Mouse (Mus musculus): ENCODE measurements around the gene Sh3bp5.

The Sh3bp5 gene

GRCm38 (mm10) chr14:31410123-31410724 lies 25.7 kb downstream of the Sh3bp5 start:
- no peak for DNase-seq (ENCODE audit: low read depth)

GRCm38 (mm10) chr14:31408666-31409065 lies 27.2 kb downstream of the Sh3bp5 start:
- no peak for DNase-seq (ENCODE audit: low read depth)

- DNase-seq (ENCODE audit: low read depth): no peak
Observed at GRCm38 (mm10) chr14:31407911-31408604, 27.8 kb downstream of the Sh3bp5 start.

GRCm38 (mm10) chr14:31407208-31407607 lies 28.7 kb downstream of the Sh3bp5 start:
- DNase-seq (ENCODE audit: low read depth): no peak

GRCm38 (mm10) chr14:31406154-31406810 lies 29.6 kb downstream of the Sh3bp5 start:
- no peak for DNase-seq (ENCODE audit: low read depth)

GRCm38 (mm10) chr14:31405652-31406051 lies 30.2 kb downstream of the Sh3bp5 start:
- no peak for DNase-seq (ENCODE audit: low read depth)

GRCm38 (mm10) chr14:31404663-31405062 lies 31.2 kb downstream of the Sh3bp5 start:
- DNase-seq (ENCODE audit: low read depth): no peak

GRCm38 (mm10) chr14:31403995-31404394 lies 31.9 kb downstream of the Sh3bp5 start:
- DNase-seq (ENCODE audit: low read depth): no peak

GRCm38 (mm10) chr14:31403556-31403955 lies 32.3 kb downstream of the Sh3bp5 start:
- no peak for DNase-seq (ENCODE audit: low read depth)

- DNase-seq (ENCODE audit: low read depth): no peak
Observed at GRCm38 (mm10) chr14:31402693-31403092, 33.2 kb downstream of the Sh3bp5 start.

GRCm38 (mm10) chr14:31401918-31402427 lies 33.9 kb downstream of the Sh3bp5 start:
- no peak for DNase-seq (ENCODE audit: low read depth)

GRCm38 (mm10) chr14:31400896-31401295 lies 35.0 kb downstream of the Sh3bp5 start:
- no peak for DNase-seq (ENCODE audit: low read depth)

GRCm38 (mm10) chr14:31400246-31400645 lies 35.6 kb downstream of the Sh3bp5 start:
- DNase-seq (ENCODE audit: low read depth): no peak

GRCm38 (mm10) chr14:31399271-31399670 lies 36.6 kb downstream of the Sh3bp5 start:
- DNase-seq (ENCODE audit: low read depth): no peak

GRCm38 (mm10) chr14:31398819-31399218 lies 37.1 kb downstream of the Sh3bp5 start:
- no peak for DNase-seq (ENCODE audit: low read depth)

- DNase-seq (ENCODE audit: low read depth): no peak
Observed at GRCm38 (mm10) chr14:31397791-31398595, 37.9 kb downstream of the Sh3bp5 start.

GRCm38 (mm10) chr14:31397353-31397752 lies 38.5 kb downstream of the Sh3bp5 start:
- DNase-seq (ENCODE audit: low read depth): no peak

GRCm38 (mm10) chr14:31396428-31396827 lies 39.5 kb downstream of the Sh3bp5 start:
- DNase-seq (ENCODE audit: low read depth): no peak

GRCm38 (mm10) chr14:31395629-31396199 lies 40.2 kb downstream of the Sh3bp5 start:
- DNase-seq (ENCODE audit: low read depth): no peak

- no peak for DNase-seq (ENCODE audit: low read depth)
Observed at GRCm38 (mm10) chr14:31394822-31395532, 40.9 kb downstream of the Sh3bp5 start.

GRCm38 (mm10) chr14:31393936-31394630 lies 41.8 kb downstream of the Sh3bp5 start:
- no peak for DNase-seq (ENCODE audit: low read depth)

Data from fibroblast of lung, adult 2 months (primary cell).